Mouse (Mus musculus) midbrain, postnatal 0 days (tissue): ENCODE data around the gene Cpm. TPM values are rescaled to one million over a fixed set of nuclear protein-coding genes. Genes with fewer than 3 reads are reported as not detected.

Experiments used
- ATAC-seq: fragments of 200-750 bp; cut with Nextera tagmentation; 2 replicates; pipeline ENCODE4 v1.8.0; 2017; ENCODE audit warnings: moderate number of reproducible peaks, mild to moderate bottlenecking, moderate TSS enrichment, moderate library complexity; ENCODE audit not compliant: low FRiP score
- DNase-seq: peaks from one replicate; pipeline ENCODE4 v3.0.0-alpha.2; 2015; ENCODE audit warnings: low spot score
- H3K27ac ChIP-seq: fragments of 300-500 bp; sonication (generic); 2 replicates; pipeline ENCODE4 v1.5.1; 2014; ENCODE audit warnings: low read depth, mild to moderate bottlenecking, low read length, mixed read lengths
- H3K27me3 ChIP-seq: fragments of 300-500 bp; sonication (generic); 2 replicates; pipeline ENCODE4 v1.6.1; 2014; ENCODE audit warnings: low read length, control low read depth, mixed read lengths; ENCODE audit not compliant: insufficient read depth
- H3K36me3 ChIP-seq: fragments of 300-500 bp; sonication (generic); 2 replicates; pipeline ENCODE4 v1.6.1; 2014; ENCODE audit warnings: low read length, control low read depth, mixed read lengths; ENCODE audit not compliant: insufficient read depth
- H3K4me1 ChIP-seq: fragments of 300-500 bp; sonication (generic); 2 replicates; pipeline ENCODE4 v1.6.1; 2014; ENCODE audit warnings: mild to moderate bottlenecking, control low read depth, antibody characterized with exemption, low read length, mixed read lengths; ENCODE audit not compliant: insufficient read depth
- H3K4me2 ChIP-seq: fragments of 300-500 bp; sonication (generic); 2 replicates; pipeline ENCODE4 v1.6.1; 2014; ENCODE audit warnings: low read depth, mild to moderate bottlenecking, low read length, mixed read lengths; ENCODE audit not compliant: poor library complexity, severe bottlenecking
- H3K4me3 ChIP-seq: fragments of 300-500 bp; sonication (generic); 2 replicates; pipeline ENCODE4 v1.5.1; 2014; ENCODE audit warnings: low read depth, mild to moderate bottlenecking, low read length, moderate library complexity
- H3K9ac ChIP-seq: fragments of 300-500 bp; sonication (generic); replicated peaks from 2 replicates; pipeline ENCODE4 v1.6.1; 2014; ENCODE audit warnings: mild to moderate bottlenecking, low read length, moderate library complexity, mixed read lengths; ENCODE audit not compliant: poor library complexity, severe bottlenecking
- H3K9me3 ChIP-seq: fragments of 300-500 bp; sonication (generic); 2 replicates; pipeline ENCODE4 v1.6.1; 2016; ENCODE audit warnings: low read length, control low read depth
- CTCF ChIP-seq: IDR thresholded peaks from 2 replicates; pipeline ENCODE4 v1.5.1; 2016; ENCODE audit warnings: antibody characterized with exemption, mild to moderate bottlenecking
- WGBS: fragments of 180-500 bp; shearing (Covaris S2); extraction: QIAGEN DNeasy Blood & Tissue Kit; methylation state at CpG from one replicate; pipeline ENCODE4 v1.1.7; 2014; 5-methylcytosine and 5-hydroxymethylcytosine counted together
- polyA plus RNA-seq: library from polyadenylated mRNA; unstranded; fragments of >200 nt; fragmentation: Nextera tagmentation; extraction: Ambion mirVana; gene quantifications from 2 replicates; pipeline ENCODE4 v1.2.1, GENCODE M21; 2015
- total RNA-seq: library from RNA; depleted of rRNA; stranded (reverse); fragments of >200 nt; gene quantifications from 2 replicates; pipeline ENCODE4 v1.2.3, GENCODE M21; 2014

Gene Cpm
- total and polyA plus RNA-seq, 2 experiments from 2014 or later = 3.9 to 7.9 TPM

- no peak for DNase-seq
- Histone ChIP-seq H3K4me2 (no peak overlapping the region), H3K4me1 (no peaks in the 10 kb centered on the region), H3K27ac (no peak overlapping the region), H3K36me3 (no peaks in the 10 kb centered on the region), H3K9me3 (no peaks in the 10 kb centered on the region), H3K4me3 (no peak overlapping the region), H3K9ac (no peak overlapping the region), H3K27me3 (no peaks in the 10 kb centered on the region)
- 84% methylated on average over 5 of the region's 5 CpGs for WGBS
- TF ChIP-seq CTCF = no peak
- no peak for ATAC-seq
These were observed 94.9 kb downstream of the Cpm start for GRCm38 (mm10) chr10:117724136-117724718.

- H3K4me3 ChIP-seq = no peak overlapping the region
- no peak for DNase-seq
- H3K4me2 ChIP-seq = no peak overlapping the region
- WGBS = 92% methylated on average over 3 of the region's 3 CpGs
- H3K27ac ChIP-seq = no peak overlapping the region
- no peaks in the 10 kb centered on the region for H3K4me1 ChIP-seq
- H3K36me3 ChIP-seq = no peaks in the 10 kb centered on the region
- H3K9ac ChIP-seq = no peak overlapping the region
- no peak for ATAC-seq
- H3K27me3 ChIP-seq = no peaks in the 10 kb centered on the region
- no peaks in the 10 kb centered on the region for H3K9me3 ChIP-seq
- no peak for TF ChIP-seq CTCF
These were observed 95.6 kb downstream of the Cpm start for GRCm38 (mm10) chr10:117724804-117725361.

GRCm38 (mm10) chr10:117725671-117726070, 96.4 kb downstream of the Cpm start:
- no peak overlapping the region for H3K27ac ChIP-seq
- 77% methylated on average over 7 of the region's 7 CpGs for WGBS
- no peak overlapping the region for H3K4me2 ChIP-seq
- H3K36me3 ChIP-seq = no peaks in the 10 kb centered on the region
- H3K9ac ChIP-seq = no peak overlapping the region
- ATAC-seq (no peak), DNase-seq (no peak)
- H3K4me1 ChIP-seq = no peaks in the 10 kb centered on the region
- no peaks in the 10 kb centered on the region for H3K27me3 ChIP-seq
- no peaks in the 10 kb centered on the region for H3K9me3 ChIP-seq
- H3K4me3 ChIP-seq = no peak overlapping the region
- TF ChIP-seq CTCF = no peak

GRCm38 (mm10) chr10:117726350-117726749, 97.0 kb downstream of the Cpm start:
- no peaks in the 10 kb centered on the region for H3K27me3 ChIP-seq
- ATAC-seq (no peak), DNase-seq (no peak)
- H3K9ac ChIP-seq = no peak overlapping the region
- H3K4me2 ChIP-seq = no peak overlapping the region
- H3K9me3 ChIP-seq = no peaks in the 10 kb centered on the region
- 92% methylated on average over 4 of the region's 4 CpGs for WGBS
- H3K27ac ChIP-seq = no peak overlapping the region
- no peaks in the 10 kb centered on the region for H3K36me3 ChIP-seq
- H3K4me1 ChIP-seq = no peaks in the 10 kb centered on the region
- TF ChIP-seq CTCF = no peak
- H3K4me3 ChIP-seq = no peak overlapping the region

- H3K27me3 ChIP-seq = no peaks in the 10 kb centered on the region
- ATAC-seq = no peak
These were observed 97.6 kb downstream of the Cpm start for GRCm38 (mm10) chr10:117726888-117727385.

GRCm38 (mm10) chr10:117727518-117728110, 98.3 kb downstream of the Cpm start:
- H3K27me3 ChIP-seq = no peaks in the 10 kb centered on the region
- DNase-seq (no peak), ATAC-seq (no peak)
- no peak overlapping the region for H3K4me3 ChIP-seq
- WGBS = 83% methylated on average over 9 of the region's 9 CpGs
- H3K4me2 ChIP-seq = no peak overlapping the region
- no peak overlapping the region for H3K9ac ChIP-seq
- H3K9me3 ChIP-seq = no peaks in the 10 kb centered on the region
- TF ChIP-seq CTCF = no peak
- H3K4me1 ChIP-seq = no peaks in the 10 kb centered on the region
- no peaks in the 10 kb centered on the region; the same call in 1 of the 2 replicates for H3K36me3 ChIP-seq
- no peak overlapping the region for H3K27ac ChIP-seq

More at GRCm38 (mm10) chr10:117726888-117727385, 97.6 kb downstream of the Cpm start:
- WGBS = 95% methylated on average over 4 of the region's 4 CpGs
- Histone ChIP-seq H3K36me3 (no peaks in the 10 kb centered on the region), H3K4me2 (no peak overlapping the region), H3K27ac (no peak overlapping the region), H3K9ac (no peak overlapping the region), H3K4me3 (no peak overlapping the region), H3K4me1 (no peaks in the 10 kb centered on the region), H3K9me3 (no peaks in the 10 kb centered on the region)
- DNase-seq = no peak
- no peak for TF ChIP-seq CTCF
